Mouse (Mus musculus): ENCODE data around the gene Tmem201.

GRCm38 (mm10) chr4:149759517-149759916, 21.7 kb upstream of the Tmem201 start:
- TF ChIP-seq CTCF (IDR thresholded peaks at IDR 0.05; ENCODE audit: control insufficient read depth, insufficient read depth, insufficient read length) (no peak), CEBPB (IDR thresholded peaks at IDR 0.05; ENCODE audit: low read depth) (no peak), MYOG (IDR thresholded peaks at IDR 0.05; ENCODE audit: control insufficient read depth, extremely low read depth, insufficient read length) (no peak), MAX (IDR thresholded peaks at IDR 0.05) (no peak)
